Mouse (Mus musculus): ENCODE data around the gene Ptges3. TPM values are rescaled to one million over a fixed set of nuclear protein-coding genes. Genes with fewer than 3 reads are reported as not detected.

The Ptges3 gene
- polyA plus RNA-seq, 2 experiments: 93.0 to 461 TPM

DNA sequence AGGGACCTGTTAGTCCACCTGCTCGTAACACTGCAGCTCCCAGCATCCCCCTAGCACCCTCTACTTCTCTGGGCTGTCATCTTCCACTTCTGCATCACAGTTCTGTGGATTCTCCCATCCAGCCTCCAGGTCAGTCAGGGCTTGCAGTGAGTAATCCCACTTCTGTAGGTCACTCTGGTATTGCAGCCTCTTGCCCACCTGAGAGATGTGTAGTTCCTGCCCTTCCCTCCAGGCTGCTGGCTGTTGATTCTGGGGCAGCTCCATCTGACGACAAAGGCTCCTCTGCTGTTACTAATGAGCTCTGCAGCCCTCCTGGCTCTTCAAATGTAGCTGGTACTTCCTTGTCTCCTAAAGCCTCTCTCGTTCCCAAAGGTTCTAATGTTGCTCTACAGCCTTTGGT is 18.9 kb upstream of the Ptges3 start:
- 75% methylated on average over 3 of the region's 3 CpGs for WGBS
- no peak overlapping the region for H3K27ac ChIP-seq (replicated peaks; ENCODE audit: low read depth, low read length)
- H3K9ac ChIP-seq (ENCODE audit: low read depth, low read length, severe bottlenecking): no peak overlapping the region
- H3K9me3 ChIP-seq (ENCODE audit: control insufficient read depth, low read length): no peaks in the 10 kb centered on the region
- H3K27me3 ChIP-seq (ENCODE audit: control insufficient read depth, insufficient read depth, low read length): no peaks in the 10 kb centered on the region
- no peak overlapping the region for H3K4me3 ChIP-seq (replicated peaks; ENCODE audit: low read length)
- ATAC-seq (ENCODE audit: low FRiP score, low read depth) (no peak), DNase-seq (ENCODE audit: low spot score) (no peak)
- no peak overlapping the region for H3K4me2 ChIP-seq (replicated peaks; ENCODE audit: low read depth, low read length, severe bottlenecking)
- no peak for TF ChIP-seq POLR2A (IDR thresholded peaks at IDR 0.05; ENCODE audit: borderline replicate concordance, extremely low read depth, insufficient read depth, insufficient read length)
- peaks cover 22% of the 10 kb centered on the region for H3K4me1 ChIP-seq (ENCODE audit: control insufficient read depth, insufficient read depth, low read length)
- peaks cover 64% of the 10 kb centered on the region for H3K36me3 ChIP-seq (ENCODE audit: control insufficient read depth, insufficient read depth, low read length)

DNA sequence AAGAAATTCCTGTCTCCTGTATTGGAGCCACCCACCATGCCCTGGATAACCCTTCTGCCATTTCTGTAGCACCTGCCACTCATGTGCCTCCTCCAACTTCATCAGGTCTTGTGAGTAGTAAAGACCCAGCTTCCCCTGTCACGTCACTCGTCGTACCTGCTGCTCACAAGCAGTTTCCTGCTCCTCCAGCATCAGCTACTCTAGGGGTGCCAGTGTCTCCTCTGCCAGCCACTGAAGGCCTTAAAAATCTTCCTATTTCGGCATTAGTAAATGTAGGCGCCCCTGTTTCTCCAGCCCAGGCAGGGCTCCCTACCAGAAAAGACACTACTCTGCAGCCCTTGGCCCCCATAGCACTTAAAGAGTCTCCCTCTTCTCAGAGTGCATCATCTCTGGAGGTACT is 18.5 kb upstream of the Ptges3 start:
- Histone ChIP-seq H3K9ac (ENCODE audit: low read depth, low read length, severe bottlenecking) (no peak overlapping the region), H3K36me3 (ENCODE audit: control insufficient read depth, insufficient read depth, low read length) (peaks cover 69% of the 10 kb centered on the region), H3K4me2 (replicated peaks; ENCODE audit: low read depth, low read length, severe bottlenecking) (no peak overlapping the region), H3K4me3 (replicated peaks; ENCODE audit: low read length) (no peak overlapping the region), H3K27ac (replicated peaks; ENCODE audit: low read depth, low read length) (no peak overlapping the region), H3K9me3 (ENCODE audit: control insufficient read depth, low read length) (no peaks in the 10 kb centered on the region), H3K27me3 (ENCODE audit: control insufficient read depth, insufficient read depth, low read length) (no peaks in the 10 kb centered on the region), H3K4me1 (ENCODE audit: control insufficient read depth, insufficient read depth, low read length) (peaks cover 21% of the 10 kb centered on the region)
- ATAC-seq (ENCODE audit: low FRiP score, low read depth) (no peak), DNase-seq (ENCODE audit: low spot score) (no peak)
- 89% methylated on average over 5 of the region's 5 CpGs for WGBS
- TF ChIP-seq POLR2A (IDR thresholded peaks at IDR 0.05; ENCODE audit: borderline replicate concordance, extremely low read depth, insufficient read depth, insufficient read length): no peak

DNA sequence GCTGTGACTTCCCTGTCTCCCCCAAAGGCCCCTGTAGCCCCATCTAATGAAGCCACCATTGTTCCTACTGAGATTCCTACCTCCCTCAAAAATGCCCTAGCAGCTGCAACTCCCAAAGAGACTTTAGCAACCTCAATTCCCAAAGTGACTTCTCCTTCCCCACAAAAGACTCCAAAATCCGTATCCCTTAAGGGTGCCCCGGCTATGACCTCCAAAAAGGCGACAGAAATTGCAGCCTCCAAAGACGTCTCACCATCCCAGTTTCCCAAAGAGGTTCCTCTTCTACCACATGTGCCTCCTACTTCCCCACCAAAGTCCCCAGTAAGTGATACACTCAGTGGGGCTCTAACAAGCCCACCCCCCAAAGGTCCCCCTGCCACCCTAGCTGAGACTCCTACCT is 17.1 kb upstream of the Ptges3 start:
- Histone ChIP-seq H3K27me3 (ENCODE audit: control insufficient read depth, insufficient read depth, low read length) (no peaks in the 10 kb centered on the region), H3K4me2 (replicated peaks; ENCODE audit: low read depth, low read length, severe bottlenecking) (no peak overlapping the region), H3K9ac (ENCODE audit: low read depth, low read length, severe bottlenecking) (no peak overlapping the region; the same call in 1 of the 2 replicates), H3K4me1 (ENCODE audit: control insufficient read depth, insufficient read depth, low read length) (peaks cover 21% of the 10 kb centered on the region), H3K36me3 (ENCODE audit: control insufficient read depth, insufficient read depth, low read length) (peaks cover 82% of the 10 kb centered on the region), H3K9me3 (ENCODE audit: control insufficient read depth, low read length) (no peaks in the 10 kb centered on the region), H3K27ac (replicated peaks; ENCODE audit: low read depth, low read length) (no peak overlapping the region), H3K4me3 (replicated peaks; ENCODE audit: low read length) (no peak overlapping the region)
- no peak for TF ChIP-seq POLR2A (IDR thresholded peaks at IDR 0.05; ENCODE audit: borderline replicate concordance, extremely low read depth, insufficient read depth, insufficient read length)
- WGBS: 77% methylated on average over 4 of the region's 4 CpGs
- ATAC-seq (ENCODE audit: low FRiP score, low read depth) (no peak), DNase-seq (ENCODE audit: low spot score) (no peak)

DNA sequence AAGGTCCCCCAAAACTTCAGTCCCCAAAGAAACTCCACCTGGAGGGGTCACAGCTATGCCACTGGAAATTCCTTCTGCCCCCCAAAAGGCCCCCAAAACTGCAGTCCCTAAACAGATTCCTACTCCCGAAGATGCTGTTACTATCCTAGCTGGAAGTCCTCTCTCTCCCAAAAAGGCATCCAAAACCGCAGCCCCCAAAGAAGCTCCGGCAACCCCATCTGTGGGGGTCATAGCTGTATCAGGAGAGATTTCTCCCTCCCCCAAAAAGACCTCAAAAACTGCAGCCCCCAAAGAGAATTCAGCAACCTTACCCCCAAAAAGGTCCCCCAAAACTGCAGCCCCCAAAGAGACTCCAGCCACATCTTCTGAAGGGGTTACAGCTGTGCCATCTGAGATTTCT is 16.3 kb upstream of the Ptges3 start:
- ATAC-seq (ENCODE audit: low FRiP score, low read depth) (no peak), DNase-seq (ENCODE audit: low spot score) (no peak)
- TF ChIP-seq POLR2A (IDR thresholded peaks at IDR 0.05; ENCODE audit: borderline replicate concordance, extremely low read depth, insufficient read depth, insufficient read length): no peak
- Histone ChIP-seq H3K9ac (ENCODE audit: low read depth, low read length, severe bottlenecking) (no peak overlapping the region), H3K4me3 (replicated peaks; ENCODE audit: low read length) (no peak overlapping the region), H3K27me3 (ENCODE audit: control insufficient read depth, insufficient read depth, low read length) (no peaks in the 10 kb centered on the region), H3K4me2 (replicated peaks; ENCODE audit: low read depth, low read length, severe bottlenecking) (no peak overlapping the region), H3K27ac (replicated peaks; ENCODE audit: low read depth, low read length) (no peak overlapping the region), H3K4me1 (ENCODE audit: control insufficient read depth, insufficient read depth, low read length) (peaks cover 16% of the 10 kb centered on the region), H3K9me3 (ENCODE audit: control insufficient read depth, low read length) (no peaks in the 10 kb centered on the region), H3K36me3 (ENCODE audit: control insufficient read depth, insufficient read depth, low read length) (peaks cover 89% of the 10 kb centered on the region)
- 85% methylated on average over 3 of the region's 3 CpGs for WGBS

DNA sequence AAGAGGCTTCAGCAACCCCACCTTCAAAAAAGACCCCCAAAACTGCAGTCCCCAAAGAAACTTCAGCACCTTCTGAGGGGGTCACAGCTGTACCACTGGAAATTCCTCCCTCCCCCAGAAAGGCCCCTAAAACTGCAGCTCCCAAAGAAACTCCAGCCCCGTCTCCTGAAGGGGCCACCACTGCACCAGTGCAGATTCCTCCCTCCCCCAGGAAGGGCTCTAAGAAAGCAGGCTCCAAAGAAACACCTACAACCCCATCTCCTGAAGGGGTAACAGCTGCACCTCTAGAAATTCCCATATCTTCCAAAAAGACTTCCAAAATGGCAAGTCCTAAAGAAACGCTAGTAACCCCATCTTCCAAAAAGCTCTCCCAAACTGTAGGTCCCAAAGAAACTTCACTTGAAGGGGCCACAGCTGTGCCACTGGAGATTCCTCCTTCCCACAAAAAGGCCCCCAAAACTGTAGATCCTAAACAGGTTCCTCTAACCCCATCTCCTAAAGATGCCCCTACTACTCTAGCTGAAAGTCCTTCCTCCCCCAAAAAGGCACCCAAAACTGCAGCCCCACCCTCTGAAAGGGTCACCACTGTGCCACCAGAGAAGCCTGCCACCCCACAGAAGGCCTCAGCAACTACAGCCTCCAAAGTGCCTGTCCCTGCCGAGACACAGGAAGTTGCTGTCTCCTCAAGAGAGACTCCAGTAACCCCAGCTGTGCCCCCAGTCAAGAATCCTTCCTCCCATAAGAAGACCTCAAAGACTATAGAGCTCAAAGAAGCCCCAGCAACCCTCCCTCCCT is 15.5 kb upstream of the Ptges3 start:
- no peak overlapping the region for H3K9ac ChIP-seq (ENCODE audit: low read depth, low read length, severe bottlenecking)
- no peak overlapping the region for H3K27ac ChIP-seq (replicated peaks; ENCODE audit: low read depth, low read length)
- no peak overlapping the region for H3K4me3 ChIP-seq (replicated peaks; ENCODE audit: low read length)
- peaks cover 11% of the 10 kb centered on the region for H3K4me1 ChIP-seq (ENCODE audit: control insufficient read depth, insufficient read depth, low read length)
- no peaks in the 10 kb centered on the region for H3K27me3 ChIP-seq (ENCODE audit: control insufficient read depth, insufficient read depth, low read length)
- no peak for ATAC-seq (ENCODE audit: low FRiP score, low read depth)
- no peak overlapping the region for H3K4me2 ChIP-seq (replicated peaks; ENCODE audit: low read depth, low read length, severe bottlenecking)
- WGBS: 72% methylated on average over 3 of the region's 3 CpGs
- no peak for DNase-seq (ENCODE audit: low spot score)
- H3K9me3 ChIP-seq (ENCODE audit: control insufficient read depth, low read length): no peaks in the 10 kb centered on the region
- TF ChIP-seq POLR2A (IDR thresholded peaks at IDR 0.05; ENCODE audit: borderline replicate concordance, extremely low read depth, insufficient read depth, insufficient read length): no peak
- peaks cover 97% of the 10 kb centered on the region for H3K36me3 ChIP-seq (ENCODE audit: control insufficient read depth, insufficient read depth, low read length)
